Mouse (Mus musculus): ENCODE measurements around the gene Pyurf. TPM values are rescaled to one million over a fixed set of nuclear protein-coding genes. Genes with fewer than 3 reads are reported as not detected.

Gene Pyurf
- total RNA-seq, 1 experiment, result 6.0 TPM

DNA sequence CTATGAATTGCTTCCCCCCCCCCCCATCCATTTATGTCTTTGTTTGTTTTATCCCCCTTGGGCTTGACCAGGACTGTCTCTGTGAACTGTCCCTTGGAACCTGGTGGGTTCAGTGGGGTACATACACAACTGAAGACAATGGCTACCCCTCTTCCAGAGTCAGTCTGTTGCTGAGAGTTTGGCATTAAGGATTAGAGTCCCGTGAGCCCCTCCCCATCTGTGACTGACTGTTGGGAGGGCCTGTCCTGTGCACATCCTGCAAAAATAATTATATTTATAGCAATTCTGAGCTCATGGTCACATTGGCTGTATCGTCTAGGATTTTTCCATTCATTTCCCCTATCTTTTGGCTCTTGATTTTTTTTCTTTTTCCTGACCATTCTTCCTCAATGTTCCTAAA lies 11.8 kb upstream of the Pyurf start:
- peaks cover 0 to 3% of the 10 kb centered on the region in 2 experiments; a peak in 2 of 4 replicates for H3K4me1 ChIP-seq (ENCODE audit: control insufficient read depth in 2 of 2, insufficient read depth in 2 of 2, low read length in 2 of 2, poor library complexity in 1 of 2)
- DNase-seq (ENCODE audit: low read depth, low spot score), result no peak
- TF ChIP-seq MAFK (IDR thresholded peaks at IDR 0.05; ENCODE audit: insufficient read depth, low read depth, low read length) (no peak), HCFC1 (IDR thresholded peaks at IDR 0.05; ENCODE audit: borderline replicate concordance, insufficient read depth, low read length) (no peak), ZC3H11A (IDR thresholded peaks at IDR 0.05; ENCODE audit: borderline replicate concordance, low read depth, low read length) (no peak)
- peak overlapping the region; percentile 98; the same call in 1 of the 2 replicates for H3K9ac ChIP-seq (ENCODE audit: insufficient read depth, low read depth, low read length, poor library complexity, severe bottlenecking)
- no peaks in the 10 kb centered on the region for H3K36me3 ChIP-seq (ENCODE audit: control insufficient read depth, insufficient read depth, low read length, poor library complexity, severe bottlenecking)
- H3K4me3 ChIP-seq (ENCODE audit: insufficient read depth in 1 of 2, low read depth in 1 of 2, low read length in 2 of 2, poor library complexity in 1 of 2, severe bottlenecking in 1 of 2), result peak overlapping the region; percentile 80 to 89
- in situ Hi-C loops (cut with MboI; ENCODE audit: low sequenced_read_pairs in 2 of 2, unreplicated experiment in 2 of 2), result no loop called here
- no peak overlapping the region for H3K27ac ChIP-seq (ENCODE audit: insufficient read depth, low read depth, low read length, poor library complexity, severe bottlenecking)
- no peaks in the 10 kb centered on the region for H3K9me3 ChIP-seq (ENCODE audit: control insufficient read depth, insufficient read depth, low read depth, low read length)

GRCm38 (mm10) chr6:57702743-57703499 lies 11.0 kb upstream of the Pyurf start:
- no peaks in the 10 kb centered on the region for H3K9me3 ChIP-seq (ENCODE audit: control insufficient read depth, insufficient read depth, low read depth, low read length)
- H3K4me3 ChIP-seq (ENCODE audit: insufficient read depth in 1 of 2, low read depth in 1 of 2, low read length in 2 of 2, poor library complexity in 1 of 2, severe bottlenecking in 1 of 2), result peak overlapping the region; percentile 80 to 89
- peak; percentile 82 for DNase-seq (ENCODE audit: low read depth, low spot score)
- H3K4me1 ChIP-seq (ENCODE audit: control insufficient read depth in 2 of 2, insufficient read depth in 2 of 2, low read length in 2 of 2, poor library complexity in 1 of 2), result peaks cover 0 to 3% of the 10 kb centered on the region in 2 experiments; a peak in 2 of 4 replicates
- H3K9ac ChIP-seq (ENCODE audit: insufficient read depth, low read depth, low read length, poor library complexity, severe bottlenecking), result peak overlapping the region; percentile 98
- TF ChIP-seq ZNF384 (IDR thresholded peaks at IDR 0.05; ENCODE audit: low read depth, low read length) (no peak), CHD2 (IDR thresholded peaks at IDR 0.05; ENCODE audit: low read depth, low read length) (no peak), MAFK (IDR thresholded peaks at IDR 0.05; ENCODE audit: insufficient read depth, low read depth, low read length) (no peak), ZC3H11A (IDR thresholded peaks at IDR 0.05; ENCODE audit: borderline replicate concordance, low read depth, low read length) (no peak), HCFC1 (IDR thresholded peaks at IDR 0.05; ENCODE audit: borderline replicate concordance, insufficient read depth, low read length) (no peak)
- H3K27ac ChIP-seq (ENCODE audit: insufficient read depth, low read depth, low read length, poor library complexity, severe bottlenecking), result peak overlapping the region; percentile 89
- in situ Hi-C loops (cut with MboI; ENCODE audit: low sequenced_read_pairs in 2 of 2, unreplicated experiment in 2 of 2), result no loop called here
- no peaks in the 10 kb centered on the region for H3K36me3 ChIP-seq (ENCODE audit: control insufficient read depth, insufficient read depth, low read length, poor library complexity, severe bottlenecking)

DNA sequence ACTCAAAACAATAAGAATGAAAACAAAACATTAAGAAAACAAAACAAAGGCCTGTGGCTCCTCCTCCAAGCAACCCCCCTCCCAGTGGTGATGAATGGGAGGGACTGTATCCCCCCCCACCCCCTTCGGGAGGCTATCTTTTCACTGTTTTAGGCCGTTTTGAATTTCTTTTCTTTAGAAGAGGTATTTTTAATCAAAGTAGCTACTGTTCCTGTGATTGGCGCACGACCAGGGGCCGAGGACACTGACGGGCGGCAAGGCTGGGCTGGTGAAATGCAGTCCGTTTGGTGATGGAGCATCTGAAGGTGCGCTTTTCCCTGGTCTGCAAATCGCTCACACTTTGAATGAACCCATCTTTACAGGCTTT lies 10.5 kb upstream of the Pyurf start, which contains the start of gene Lancl2:
Gene Lancl2 (plus strand): TSS at position 165 of the 367 bp plus-strand sequence.
- H3K4me1 ChIP-seq (ENCODE audit: control insufficient read depth in 2 of 2, insufficient read depth in 2 of 2, low read length in 2 of 2, poor library complexity in 1 of 2), result peaks cover 0 to 3% of the 10 kb centered on the region in 2 experiments; a peak in 2 of 4 replicates
- H3K27ac ChIP-seq (ENCODE audit: insufficient read depth, low read depth, low read length, poor library complexity, severe bottlenecking), result peak within 1 kb of the TSS; percentile 89
- H3K9me3 ChIP-seq (ENCODE audit: control insufficient read depth, insufficient read depth, low read depth, low read length), result no peaks in the 10 kb centered on the region
- TF ChIP-seq MAFK (IDR thresholded peaks at IDR 0.05; ENCODE audit: insufficient read depth, low read depth, low read length) (no peak), ZNF384 (IDR thresholded peaks at IDR 0.05; ENCODE audit: low read depth, low read length) (no peak), HCFC1 (IDR thresholded peaks at IDR 0.05; ENCODE audit: borderline replicate concordance, insufficient read depth, low read length) (no peak), CHD2 (IDR thresholded peaks at IDR 0.05; ENCODE audit: low read depth, low read length) (no peak), ZC3H11A (IDR thresholded peaks at IDR 0.05; ENCODE audit: borderline replicate concordance, low read depth, low read length) (no peak)
- no peak for DNase-seq (ENCODE audit: low read depth, low spot score)
- peak within 1 kb of the TSS; percentile 80 to 89 for H3K4me3 ChIP-seq (ENCODE audit: insufficient read depth in 1 of 2, low read depth in 1 of 2, low read length in 2 of 2, poor library complexity in 1 of 2, severe bottlenecking in 1 of 2)
- in situ Hi-C loops (cut with MboI; ENCODE audit: low sequenced_read_pairs in 2 of 2, unreplicated experiment in 2 of 2), result no loop called here
- H3K9ac ChIP-seq (ENCODE audit: insufficient read depth, low read depth, low read length, poor library complexity, severe bottlenecking), result peak within 1 kb of the TSS; percentile 98
- no peaks in the 10 kb centered on the region for H3K36me3 ChIP-seq (ENCODE audit: control insufficient read depth, insufficient read depth, low read length, poor library complexity, severe bottlenecking)

DNA sequence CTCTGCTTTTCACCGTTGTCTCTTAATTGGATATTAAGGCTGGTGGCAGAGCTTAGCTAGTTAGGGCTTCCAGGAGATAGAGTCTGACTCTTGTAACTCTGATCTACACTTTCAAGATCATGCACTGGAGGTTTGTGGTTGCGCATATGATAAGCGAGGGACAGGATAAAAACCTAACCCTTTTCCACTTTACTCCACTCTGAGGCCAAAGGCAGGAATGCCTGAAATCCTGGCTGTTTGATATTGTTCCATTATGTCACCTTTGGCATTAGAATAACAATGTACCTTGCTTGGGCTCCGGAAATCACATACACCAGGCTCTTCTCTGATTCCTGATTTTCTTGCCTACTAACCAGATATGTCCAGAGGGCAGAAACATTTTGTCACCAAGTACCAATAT lies 9.8 kb upstream of the Pyurf start:
- TF ChIP-seq HCFC1 (IDR thresholded peaks at IDR 0.05; ENCODE audit: borderline replicate concordance, insufficient read depth, low read length), result no peak
- TF ChIP-seq CHD2 (IDR thresholded peaks at IDR 0.05; ENCODE audit: low read depth, low read length), result no peak
- TF ChIP-seq MAFK (IDR thresholded peaks at IDR 0.05; ENCODE audit: insufficient read depth, low read depth, low read length), result no peak
- TF ChIP-seq ZNF384 (IDR thresholded peaks at IDR 0.05; ENCODE audit: low read depth, low read length), result no peak
- TF ChIP-seq ZC3H11A (IDR thresholded peaks at IDR 0.05; ENCODE audit: borderline replicate concordance, low read depth, low read length), result no peak
- in situ Hi-C loops (cut with MboI; ENCODE audit: low sequenced_read_pairs in 2 of 2, unreplicated experiment in 2 of 2), result no loop called here
- H3K4me3 ChIP-seq (ENCODE audit: insufficient read depth in 1 of 2, low read depth in 1 of 2, low read length in 2 of 2, poor library complexity in 1 of 2, severe bottlenecking in 1 of 2), result no peak overlapping the region

More for the DNA sequence above, 9.8 kb upstream of the Pyurf start:
- H3K9me3 ChIP-seq (ENCODE audit: control insufficient read depth, insufficient read depth, low read depth, low read length), result no peaks in the 10 kb centered on the region
- no peak for DNase-seq (ENCODE audit: low read depth, low spot score)
- H3K27ac ChIP-seq (ENCODE audit: insufficient read depth, low read depth, low read length, poor library complexity, severe bottlenecking), result no peak overlapping the region
- H3K9ac ChIP-seq (ENCODE audit: insufficient read depth, low read depth, low read length, poor library complexity, severe bottlenecking), result no peak overlapping the region
- peaks cover 0 to 3% of the 10 kb centered on the region in 2 experiments; a peak in 2 of 4 replicates for H3K4me1 ChIP-seq (ENCODE audit: control insufficient read depth in 2 of 2, insufficient read depth in 2 of 2, low read length in 2 of 2, poor library complexity in 1 of 2)
- H3K36me3 ChIP-seq (ENCODE audit: control insufficient read depth, insufficient read depth, low read length, poor library complexity, severe bottlenecking), result no peaks in the 10 kb centered on the region

Data from ES-E14 (cell line).